Mouse (Mus musculus) intestine, embryonic 14.5 days (tissue): ENCODE measurements around the gene Lrrc46. TPM values are rescaled to one million over a fixed set of nuclear protein-coding genes. Genes with fewer than 3 reads are reported as not detected.

ENCODE experiments used
- ATAC-seq: fragments of 200-750 bp; cut with Nextera tagmentation; replicated peaks from 2 replicates; pipeline ENCODE4 v1.8.0; 2017; ENCODE audit warnings: low read depth, moderate number of reproducible peaks, moderate TSS enrichment, moderate library complexity; ENCODE audit not compliant: low FRiP score, low TSS enrichment
- DNase-seq: peaks from one replicate; pipeline ENCODE4 v3.0.0-alpha.2; 2018; ENCODE audit warnings: low spot score
- H3K27ac ChIP-seq: fragments of 300-500 bp; sonication (generic); 2 replicates; pipeline ENCODE4 v1.5.1; 2014; ENCODE audit warnings: low read depth, mild to moderate bottlenecking, control low read depth
- H3K27me3 ChIP-seq: fragments of 300-500 bp; sonication (generic); replicated peaks from 2 replicates; pipeline ENCODE4 v1.6.1; 2014; ENCODE audit warnings: low read length, control low read depth; ENCODE audit not compliant: control insufficient read depth, insufficient read depth
- H3K36me3 ChIP-seq: fragments of 300-500 bp; sonication (generic); 2 replicates; pipeline ENCODE4 v1.6.1; 2014; ENCODE audit warnings: low read length, control low read depth; ENCODE audit not compliant: control insufficient read depth, insufficient read depth
- H3K4me1 ChIP-seq: fragments of 300-500 bp; sonication (generic); replicated peaks from 2 replicates; pipeline ENCODE4 v1.6.1; 2014; ENCODE audit warnings: low read length, control low read depth, mixed read lengths; ENCODE audit not compliant: control insufficient read depth, insufficient read depth
- H3K4me2 ChIP-seq: fragments of 300-500 bp; sonication (generic); 2 replicates; pipeline ENCODE4 v1.6.1; 2014; ENCODE audit warnings: low read length
- H3K4me3 ChIP-seq: fragments of 300-500 bp; sonication (generic); 2 replicates; pipeline ENCODE4 v1.5.1; 2014; ENCODE audit warnings: low read depth, low read length, control low read depth, mixed read lengths
- H3K9ac ChIP-seq: fragments of 300-500 bp; sonication (generic); 2 replicates; pipeline ENCODE4 v1.6.1; 2014; ENCODE audit warnings: mild to moderate bottlenecking, low read length
- H3K9me3 ChIP-seq: fragments of 300-500 bp; sonication (generic); 2 replicates; pipeline ENCODE4 v1.6.1; 2016; ENCODE audit warnings: low read length, control low read depth; ENCODE audit not compliant: control insufficient read depth
- WGBS: fragments of 180-500 bp; shearing (Covaris S2); extraction: QIAGEN DNeasy Blood & Tissue Kit; methylation state at CpG from one replicate; pipeline ENCODE4 v1.1.7; 2014; 5-methylcytosine and 5-hydroxymethylcytosine counted together
- polyA plus RNA-seq: library from polyadenylated mRNA; unstranded; fragments of >200 nt; fragmentation: Nextera tagmentation; extraction: Ambion mirVana; gene quantifications from 2 replicates; pipeline ENCODE4 v1.2.1, GENCODE M21; 2014

Gene Lrrc46
- polyA plus RNA-seq, 1 experiment from 2014 or later, result 0.49 TPM

GRCm38 (mm10) chr11:97072533-97072932 lies 31.3 kb upstream of the Lrrc46 start:
- Histone ChIP-seq H3K4me2 (no peak overlapping the region), H3K27me3 (no peaks in the 10 kb centered on the region), H3K36me3 (peaks cover 6% of the 10 kb centered on the region; the same call in 1 of the 2 replicates), H3K9ac (no peak overlapping the region), H3K27ac (no peak overlapping the region), H3K4me3 (no peak overlapping the region), H3K4me1 (no peaks in the 10 kb centered on the region), H3K9me3 (no peaks in the 10 kb centered on the region)
- 0 out of 2 replicates have a peak, but pooled peaks have one; percentile 34 for ATAC-seq
- DNase-seq, result peak; percentile 79
- 27% methylated on average over 3 of the region's 3 CpGs for WGBS

- Histone ChIP-seq H3K9ac (no peak overlapping the region), H3K4me2 (no peak overlapping the region), H3K9me3 (no peaks in the 10 kb centered on the region), H3K4me1 (no peaks in the 10 kb centered on the region), H3K27me3 (no peaks in the 10 kb centered on the region), H3K36me3 (peaks cover 14% of the 10 kb centered on the region; the same call in 1 of the 2 replicates), H3K4me3 (no peak overlapping the region), H3K27ac (no peak overlapping the region)
- no peak for ATAC-seq
- DNase-seq, result no peak
- 43% methylated on average over 1 of the region's 1 CpGs for whole genome bisulfite sequencing
These were observed 29.9 kb upstream of the Lrrc46 start for GRCm38 (mm10) chr11:97071129-97071528.

- Histone ChIP-seq H3K4me2 (no peak overlapping the region), H3K4me1 (no peaks in the 10 kb centered on the region), H3K9ac (no peak overlapping the region), H3K27me3 (no peaks in the 10 kb centered on the region), H3K36me3 (peaks cover 14% of the 10 kb centered on the region; the same call in 1 of the 2 replicates), H3K9me3 (no peaks in the 10 kb centered on the region), H3K27ac (no peak overlapping the region), H3K4me3 (no peak overlapping the region)
- WGBS, result 66% methylated on average over 2 of the region's 2 CpGs
- ATAC-seq (no peak), DNase-seq (no peak)
These were observed 28.6 kb upstream of the Lrrc46 start for GRCm38 (mm10) chr11:97069770-97070169.

- WGBS, result 41% methylated on average over 1 of the region's 1 CpGs
These were observed 28.1 kb upstream of the Lrrc46 start for GRCm38 (mm10) chr11:97069333-97069732.

GRCm38 (mm10) chr11:97066656-97067360 lies 25.6 kb upstream of the Lrrc46 start:
- H3K4me2 ChIP-seq, result no peak overlapping the region
- H3K4me1 ChIP-seq, result no peaks in the 10 kb centered on the region
- no peaks in the 10 kb centered on the region for H3K27me3 ChIP-seq
- no peak overlapping the region for H3K9ac ChIP-seq
- H3K9me3 ChIP-seq, result no peaks in the 10 kb centered on the region
- WGBS, result 54% methylated on average over 22 of the region's 22 CpGs
- ATAC-seq (0 out of 2 replicates have a peak, but pooled peaks have one; percentile 37), DNase-seq (no peak)
- H3K4me3 ChIP-seq, result no peak overlapping the region
- peaks cover 14% of the 10 kb centered on the region; the same call in 1 of the 2 replicates for H3K36me3 ChIP-seq
- no peak overlapping the region for H3K27ac ChIP-seq

More at GRCm38 (mm10) chr11:97069333-97069732, 28.1 kb upstream of the Lrrc46 start:
- ATAC-seq (no peak), DNase-seq (no peak)
- H3K27me3 ChIP-seq, result no peaks in the 10 kb centered on the region
- H3K36me3 ChIP-seq, result peaks cover 14% of the 10 kb centered on the region; the same call in 1 of the 2 replicates
- no peaks in the 10 kb centered on the region for H3K9me3 ChIP-seq
- H3K4me2 ChIP-seq, result no peak overlapping the region
- H3K27ac ChIP-seq, result no peak overlapping the region
- H3K4me1 ChIP-seq, result no peaks in the 10 kb centered on the region
- no peak overlapping the region for H3K9ac ChIP-seq
- no peak overlapping the region for H3K4me3 ChIP-seq

- no peaks in the 10 kb centered on the region for H3K9me3 ChIP-seq
- WGBS, result 81% methylated on average over 12 of the region's 12 CpGs
- no peak overlapping the region for H3K4me3 ChIP-seq
- no peaks in the 10 kb centered on the region for H3K4me1 ChIP-seq
- DNase-seq, result no peak
- no peaks in the 10 kb centered on the region for H3K27me3 ChIP-seq
- H3K27ac ChIP-seq, result no peak overlapping the region
- peaks cover 22% of the 10 kb centered on the region for H3K36me3 ChIP-seq
- H3K9ac ChIP-seq, result no peak overlapping the region
- no peak for ATAC-seq
- no peak overlapping the region for H3K4me2 ChIP-seq
These were observed 24.5 kb upstream of the Lrrc46 start for GRCm38 (mm10) chr11:97065538-97066295.

GRCm38 (mm10) chr11:97063921-97064295 lies 22.7 kb upstream of the Lrrc46 start:
- no peak overlapping the region for H3K4me2 ChIP-seq
- WGBS, result 90% methylated on average over 3 of the region's 3 CpGs
- no peaks in the 10 kb centered on the region for H3K9me3 ChIP-seq
- no peak overlapping the region for H3K9ac ChIP-seq
- no peaks in the 10 kb centered on the region for H3K27me3 ChIP-seq
- no peak for DNase-seq
- H3K27ac ChIP-seq, result no peak overlapping the region
- H3K36me3 ChIP-seq, result peaks cover 34% of the 10 kb centered on the region
- no peaks in the 10 kb centered on the region for H3K4me1 ChIP-seq
- H3K4me3 ChIP-seq, result no peak overlapping the region
- no peak for ATAC-seq

GRCm38 (mm10) chr11:97063274-97063920 lies 22.2 kb upstream of the Lrrc46 start:
- DNase-seq, result no peak
- H3K36me3 ChIP-seq, result peaks cover 34% of the 10 kb centered on the region
- H3K4me2 ChIP-seq, result no peak overlapping the region
- ATAC-seq, result no peak
- no peak overlapping the region for H3K4me3 ChIP-seq
- no peaks in the 10 kb centered on the region for H3K27me3 ChIP-seq
- WGBS, result 54% methylated on average over 9 of the region's 9 CpGs
- H3K9me3 ChIP-seq, result no peaks in the 10 kb centered on the region
- no peaks in the 10 kb centered on the region for H3K4me1 ChIP-seq
- H3K27ac ChIP-seq, result no peak overlapping the region; the same call in 1 of the 2 replicates
- no peak overlapping the region for H3K9ac ChIP-seq
